Mouse (Mus musculus) urinary bladder, adult 2 months (tissue): ENCODE measurements around the gene Prpf19. TPM values are rescaled to one million over a fixed set of nuclear protein-coding genes. Genes with fewer than 3 reads are reported as not detected.

ENCODE experiments used
- DNase-seq: peaks from one replicate; pipeline ENCODE4 v3.0.0; 2022; ENCODE audit warnings: low spot score
- polyA plus RNA-seq: library from polyadenylated mRNA; depleted of rRNA; stranded (reverse); fragments of >200 nt; gene quantifications from 2 replicates; pipeline ENCODE4 v1.2.3, GENCODE M21; 2012

Gene Prpf19
- polyA plus RNA-seq, 1 experiment = 133 TPM

DNA sequence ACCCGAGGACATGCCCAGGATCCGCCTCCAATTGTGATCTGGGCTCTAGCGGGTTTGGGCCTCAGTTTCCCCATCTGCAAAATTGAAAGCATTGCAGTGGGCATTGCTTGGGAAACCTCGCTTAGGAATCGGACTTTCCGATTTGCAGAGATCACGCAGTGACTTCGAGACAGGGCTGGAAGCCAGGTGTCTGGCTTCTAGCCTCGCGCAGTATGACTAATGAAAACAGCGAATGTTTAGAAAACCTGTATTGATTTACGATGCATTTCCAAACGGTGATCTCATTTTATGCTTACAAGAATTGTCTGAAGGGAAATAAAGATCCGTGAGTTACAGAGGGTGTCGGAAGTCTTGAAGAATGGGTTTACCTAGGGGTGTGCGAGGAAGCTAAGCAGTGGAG lies 677 bp downstream of the Prpf19 start:
- no peak for DNase-seq

GRCm38 (mm10) chr19:10896849-10897248 lies 1.8 kb downstream of the Prpf19 start:
- DNase-seq = no peak

GRCm38 (mm10) chr19:10897491-10897890 lies 2.5 kb downstream of the Prpf19 start:
- DNase-seq = no peak

GRCm38 (mm10) chr19:10900315-10900714 lies 5.3 kb downstream of the Prpf19 start:
- DNase-seq = no peak

GRCm38 (mm10) chr19:10901046-10901445 lies 6.0 kb downstream of the Prpf19 start:
- DNase-seq = no peak

DNA sequence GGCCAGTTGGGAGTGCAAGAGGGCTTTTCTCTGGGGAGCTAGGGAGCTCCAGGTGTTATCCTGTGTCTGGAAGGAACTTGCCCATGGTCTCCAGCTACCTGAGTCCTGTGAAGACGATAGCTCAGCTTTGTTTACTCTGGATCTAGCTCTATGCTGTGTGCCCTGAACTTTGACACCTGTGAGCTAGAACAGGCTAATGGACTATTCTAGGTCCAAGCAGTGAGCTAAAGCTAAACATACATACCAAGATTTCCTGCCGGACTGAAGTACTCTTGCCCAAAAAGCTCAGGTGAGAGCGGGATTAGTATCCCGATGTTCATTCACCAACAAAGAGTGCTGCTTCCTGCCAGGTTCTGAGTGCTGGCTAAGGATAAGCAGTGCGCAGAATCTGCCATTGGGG lies 9.5 kb downstream of the Prpf19 start:
- DNase-seq = no peak

GRCm38 (mm10) chr19:10904927-10905727 lies 10.1 kb downstream of the Prpf19 start:
- DNase-seq = no peak

DNA sequence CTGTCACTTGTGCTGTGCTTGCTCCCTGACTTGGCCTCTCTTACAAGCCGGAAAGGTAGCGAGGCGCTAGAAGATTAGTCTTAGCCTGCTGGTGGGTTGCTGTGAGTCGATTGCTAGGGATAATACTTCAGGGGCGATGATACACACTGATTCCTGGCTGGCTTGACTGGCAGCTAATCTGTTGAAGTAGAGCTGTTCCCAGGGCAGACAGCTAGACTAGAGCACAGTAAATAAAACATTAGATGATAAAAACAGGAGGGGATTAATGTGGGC lies 10.6 kb downstream of the Prpf19 start:
- DNase-seq = no peak

- no peak for DNase-seq
Measured at GRCm38 (mm10) chr19:10907891-10908290, 12.9 kb downstream of the Prpf19 start.

GRCm38 (mm10) chr19:10909087-10909721 lies 14.2 kb downstream of the Prpf19 start:
- DNase-seq = no peak

DNA sequence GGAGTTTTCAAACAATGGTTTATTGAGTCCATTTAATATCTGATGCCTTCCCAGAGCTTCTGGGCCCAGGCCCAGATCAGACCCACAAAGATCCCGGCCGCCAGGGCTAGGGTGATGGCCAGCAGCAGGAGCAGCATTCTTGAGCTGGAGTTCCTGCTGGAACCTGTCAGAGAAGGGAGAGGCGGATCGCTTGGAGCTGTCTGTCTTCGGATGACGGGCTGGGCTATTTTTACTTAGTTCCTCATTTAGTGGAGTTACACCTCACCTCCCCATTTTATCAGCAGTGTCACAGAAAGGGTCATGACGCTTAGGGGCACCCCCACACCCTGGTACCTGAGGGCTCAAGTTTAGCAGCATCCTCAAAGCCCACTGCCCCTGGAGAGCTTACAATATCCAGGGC lies 19.3 kb downstream of the Prpf19 start:
- no peak for DNase-seq

DNA sequence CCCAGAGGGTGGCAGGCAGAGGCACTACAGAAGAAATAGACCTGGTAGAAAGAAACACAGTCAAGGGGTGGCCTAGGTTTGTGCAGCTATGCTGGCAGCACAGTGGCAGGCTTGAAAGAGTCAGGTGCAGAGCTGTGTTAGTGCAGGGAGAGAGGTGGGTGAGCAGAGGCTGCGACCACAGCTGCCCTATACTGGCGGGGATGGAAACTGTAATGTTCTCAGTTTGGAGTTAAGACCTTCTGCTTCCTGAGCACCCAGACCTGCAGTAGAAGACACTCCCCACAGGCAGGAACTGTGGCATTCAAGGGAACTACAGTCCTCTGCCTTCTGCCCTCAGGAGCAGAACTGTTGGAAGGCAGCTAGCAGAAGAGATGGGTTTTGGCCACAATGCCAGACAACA lies 19.8 kb downstream of the Prpf19 start:
- no peak for DNase-seq

DNA sequence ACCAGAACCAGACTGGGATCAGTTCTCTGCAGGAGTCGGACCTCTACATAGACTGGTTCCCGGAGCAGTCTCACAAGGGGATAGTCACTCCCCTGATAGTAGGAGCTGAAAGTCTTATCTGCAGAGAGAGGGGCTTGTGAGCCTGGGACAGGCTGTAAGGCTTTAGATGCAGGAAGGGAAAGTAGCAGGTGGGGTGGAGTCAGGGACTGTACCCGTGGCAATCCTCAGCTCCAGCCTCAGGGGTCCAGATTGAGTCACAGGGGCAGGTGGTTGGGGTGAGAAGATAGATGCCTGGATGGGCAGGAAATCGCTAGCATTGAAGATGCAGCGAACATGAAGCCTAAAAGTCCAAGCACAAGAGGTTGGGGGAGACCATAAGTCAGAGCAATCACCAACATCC lies 21.5 kb downstream of the Prpf19 start:
- DNase-seq = no peak

DNA sequence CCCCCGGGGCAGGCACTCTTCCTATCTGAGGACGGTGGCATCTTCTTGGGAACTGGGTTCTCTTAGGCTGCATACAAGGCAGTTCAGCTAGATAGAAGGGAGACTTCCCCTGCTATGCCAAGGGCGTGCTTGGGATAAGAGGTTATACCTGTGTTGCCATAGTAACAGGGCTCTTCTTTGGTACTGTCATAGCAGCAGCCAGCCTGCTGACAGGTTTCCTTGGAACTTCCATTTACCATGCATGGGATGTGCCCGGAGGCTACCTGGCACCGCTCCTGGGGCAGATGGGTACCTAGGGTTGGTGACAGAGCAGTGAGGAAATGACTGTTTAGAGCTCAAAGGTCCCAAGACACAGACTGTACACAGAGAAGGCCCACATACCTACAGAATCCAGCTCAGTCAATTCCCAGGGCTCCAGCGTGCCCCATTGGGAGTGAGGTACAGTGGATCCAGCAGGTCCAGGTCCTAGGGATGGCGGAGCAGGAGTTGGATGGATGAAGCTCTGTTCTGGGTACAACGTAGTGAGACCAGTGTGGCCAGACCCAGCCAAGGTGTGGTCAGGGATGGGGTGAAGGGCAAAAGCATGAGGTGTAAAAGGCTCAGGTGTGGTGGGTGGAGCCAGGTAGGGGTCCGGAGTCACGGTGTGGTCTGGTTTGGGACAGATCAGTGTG lies 23.4 kb downstream of the Prpf19 start:
- DNase-seq = no peak

- no peak for DNase-seq
Measured at GRCm38 (mm10) chr19:10920532-10920931, 25.5 kb downstream of the Prpf19 start, which contains the start of gene Zp1. Zp1 (minus strand) TSS chr19:10920632.

GRCm38 (mm10) chr19:10921058-10921457 lies 26.0 kb downstream of the Prpf19 start:
- no peak for DNase-seq

GRCm38 (mm10) chr19:10924220-10924619 lies 29.2 kb downstream of the Prpf19 start:
- no peak for DNase-seq

GRCm38 (mm10) chr19:10926123-10926621 lies 31.1 kb downstream of the Prpf19 start:
- DNase-seq = no peak

DNA sequence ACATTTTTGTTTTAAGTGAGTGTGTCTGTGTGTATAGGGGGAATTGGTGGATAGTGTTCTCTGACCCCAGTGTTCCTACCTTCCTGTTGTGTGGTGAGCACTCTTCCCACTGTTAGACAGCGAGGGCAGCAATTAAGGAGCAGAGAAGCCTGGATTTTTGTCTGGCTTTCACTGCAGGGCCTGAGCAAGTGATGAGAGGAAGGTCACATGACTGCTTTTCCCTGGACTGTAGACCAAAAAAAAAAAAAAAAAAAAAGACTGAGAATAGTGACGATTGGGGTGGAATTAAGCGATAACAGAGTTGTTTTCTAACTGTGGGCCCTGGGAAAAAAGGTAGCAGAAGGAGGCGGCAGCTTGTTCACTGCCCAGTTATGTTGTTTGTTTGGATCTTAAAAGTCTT lies 31.6 kb downstream of the Prpf19 start:
- no peak for DNase-seq

GRCm38 (mm10) chr19:10930641-10931040 lies 35.6 kb downstream of the Prpf19 start:
- DNase-seq = no peak

- DNase-seq = no peak
Measured at GRCm38 (mm10) chr19:10935029-10935428, 40.0 kb downstream of the Prpf19 start.

DNA sequence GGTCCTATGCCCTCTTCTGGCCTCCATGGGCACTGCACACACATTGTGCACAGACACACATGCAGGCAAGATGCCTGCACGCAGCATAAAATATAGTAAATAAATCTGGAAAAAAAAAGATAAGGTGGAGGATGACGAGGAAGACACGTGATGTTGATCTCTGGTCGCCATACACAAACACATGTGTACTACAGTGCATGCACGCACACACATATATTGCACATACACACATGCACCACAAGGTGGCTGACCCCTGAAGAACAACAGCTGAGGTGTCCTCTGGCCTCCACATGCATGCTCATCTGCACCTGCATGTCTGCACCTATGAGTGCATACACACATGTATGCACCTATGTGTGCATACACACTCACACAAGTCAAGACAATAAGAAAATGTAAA lies 41.0 kb downstream of the Prpf19 start:
- DNase-seq = no peak

DNA sequence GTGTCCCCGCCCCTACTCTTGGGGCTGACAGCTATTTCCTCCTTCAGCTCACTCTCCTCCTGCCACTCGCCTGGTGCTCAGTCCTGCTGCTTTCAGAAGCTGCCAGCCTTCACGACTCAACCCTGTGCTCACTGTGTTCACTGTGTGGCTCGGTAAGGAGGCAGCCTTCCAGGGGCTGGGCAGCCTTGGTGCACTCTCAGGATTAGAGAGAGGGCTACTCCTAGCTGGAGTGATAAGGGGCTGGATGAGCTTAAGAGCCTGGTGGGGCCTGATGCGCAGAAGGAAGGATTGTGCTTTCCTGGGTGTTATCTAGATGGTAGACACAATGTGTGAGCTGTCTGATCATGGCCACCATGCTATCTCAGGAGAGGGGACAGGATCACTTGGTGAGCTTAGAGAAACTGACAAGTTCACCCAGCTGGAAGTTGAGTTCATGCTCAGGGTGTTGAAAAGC lies 42.1 kb downstream of the Prpf19 start, which contains the start of gene Ptgdr2:
Gene Ptgdr2, plus strand, starts transcription at position 51 of the 454 bp plus-strand sequence.
- DNase-seq = no peak
